Mouse (Mus musculus) cerebellum, postnatal 36 days (tissue): ENCODE measurements around the gene 1700023F06Rik.

ENCODE experiments used
- DNase-seq, 2 experiments: peaks; one replicate each; pipeline ENCODE4 v3.0.0; 2021 to 2022; ENCODE audit warnings: mixed read lengths in 2 of 2

Gene 1700023F06Rik

GRCm38 (mm10) chr11:103158621-103159478 lies 49.5 kb downstream of the 1700023F06Rik start:
- peak; percentile 99 for DNase-seq

GRCm38 (mm10) chr11:103149771-103150170 lies 58.6 kb downstream of the 1700023F06Rik start:
- DNase-seq: no peak
